Mouse (Mus musculus) heart, postnatal 0 days (tissue): ENCODE data around the gene Pdzrn3. TPM values are rescaled to one million over a fixed set of nuclear protein-coding genes. Genes with fewer than 3 reads are reported as not detected.

Experiments used
- ATAC-seq: fragments of 200-750 bp; cut with Nextera tagmentation; 2 replicates; pipeline ENCODE4 v1.8.0; 2017; ENCODE audit warnings: low read depth, moderate number of reproducible peaks, moderate library complexity; ENCODE audit not compliant: insufficient read depth
- DNase-seq: peaks from one replicate; pipeline ENCODE4 v3.0.0-alpha.2; 2016; ENCODE audit warnings: low spot score
- H3K27ac ChIP-seq: fragments of 300-500 bp; sonication (generic); 2 replicates; pipeline ENCODE4 v1.5.1; 2014; ENCODE audit warnings: low read depth, mild to moderate bottlenecking
- H3K27me3 ChIP-seq: fragments of 300-500 bp; sonication (generic); 2 replicates; pipeline ENCODE4 v1.6.1; 2014; ENCODE audit warnings: low read length, mixed read lengths; ENCODE audit not compliant: control insufficient read depth, insufficient read depth
- H3K36me3 ChIP-seq: fragments of 300-500 bp; sonication (generic); replicated peaks from 2 replicates; pipeline ENCODE4 v1.6.1; 2014; ENCODE audit warnings: low read length, mixed read lengths; ENCODE audit not compliant: control insufficient read depth, insufficient read depth
- H3K4me1 ChIP-seq: fragments of 300-500 bp; sonication (generic); 2 replicates; pipeline ENCODE4 v1.6.1; 2014; ENCODE audit warnings: antibody characterized with exemption; ENCODE audit not compliant: control insufficient read depth, insufficient read depth
- H3K4me2 ChIP-seq: fragments of 300-500 bp; sonication (generic); 2 replicates; pipeline ENCODE4 v1.6.1; 2014; ENCODE audit warnings: low read depth, mild to moderate bottlenecking, low read length, moderate library complexity
- H3K4me3 ChIP-seq: fragments of 300-500 bp; sonication (generic); 2 replicates; pipeline ENCODE4 v1.5.1; 2014; ENCODE audit warnings: low read depth, low read length
- H3K9ac ChIP-seq: fragments of 300-500 bp; sonication (generic); replicated peaks from 2 replicates; pipeline ENCODE4 v1.6.1; 2014; ENCODE audit warnings: low read depth, low read length, mixed read lengths
- H3K9me3 ChIP-seq: fragments of 300-500 bp; sonication (generic); replicated peaks from 2 replicates; pipeline ENCODE4 v1.6.1; 2016; ENCODE audit warnings: low read length; ENCODE audit not compliant: control insufficient read depth
- CTCF ChIP-seq: IDR thresholded peaks from 2 replicates; pipeline ENCODE4 v1.5.1; 2016; ENCODE audit warnings: antibody characterized with exemption, control low read depth, low read depth
- EP300 ChIP-seq: IDR thresholded peaks from 2 replicates; pipeline ENCODE4 v1.6.1; 2016; ENCODE audit warnings: antibody characterized with exemption, low read depth
- WGBS: fragments of 180-500 bp; shearing (Covaris S2); extraction: QIAGEN DNeasy Blood & Tissue Kit; methylation state at CpG from one replicate; pipeline ENCODE4 v1.1.7; 2014; 5-methylcytosine and 5-hydroxymethylcytosine counted together
- polyA plus RNA-seq: library from polyadenylated mRNA; unstranded; fragments of >200 nt; fragmentation: Nextera tagmentation; extraction: Ambion mirVana; gene quantifications from 2 replicates; pipeline ENCODE4 v1.2.1, GENCODE M21; 2015
- total RNA-seq: library from RNA; depleted of rRNA; stranded (reverse); fragments of >200 nt; gene quantifications from 2 replicates; pipeline ENCODE4 v1.2.3, GENCODE M21; 2014; ENCODE audit warnings: low replicate concordance

Gene Pdzrn3
- total and polyA plus RNA-seq, 2 experiments from 2014 or later: 12.2 to 116 TPM

DNA sequence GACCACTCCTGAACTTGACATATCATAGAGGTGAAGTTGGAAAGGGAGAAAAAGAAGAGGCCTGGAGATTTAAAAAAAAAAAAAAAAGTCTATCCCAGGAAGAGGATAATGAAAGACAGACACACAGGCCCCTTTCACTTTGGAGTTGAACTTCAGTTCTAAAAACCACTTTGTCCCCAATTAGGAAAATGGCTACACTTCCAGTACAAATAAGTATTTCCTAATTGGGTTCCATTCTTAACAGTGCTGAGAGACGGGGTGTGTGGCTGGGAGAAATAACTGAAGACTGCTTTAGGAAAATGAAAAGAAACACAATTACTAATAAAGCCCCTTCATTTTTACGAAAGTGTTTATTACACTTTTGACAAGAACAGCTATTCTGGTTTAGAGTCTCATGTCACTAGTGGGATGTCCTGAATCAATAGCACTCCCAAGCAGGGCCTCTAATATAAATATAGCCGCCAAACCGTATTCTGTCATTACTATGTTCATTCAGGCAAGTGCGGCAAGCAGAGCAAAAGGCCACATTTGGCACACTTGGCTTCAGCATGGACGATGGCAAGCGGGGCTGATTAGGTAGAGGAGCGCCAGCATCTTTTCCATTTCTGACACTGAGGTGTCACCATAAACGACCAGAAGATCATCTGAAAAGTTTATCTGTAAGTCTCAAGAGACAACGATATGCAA is 39.7 kb downstream of the Pdzrn3 start:
- Histone ChIP-seq H3K4me2 (no peak overlapping the region), H3K9me3 (no peaks in the 10 kb centered on the region), H3K9ac (no peak overlapping the region), H3K4me3 (no peak overlapping the region), H3K27ac (no peak overlapping the region), H3K36me3 (peaks cover 7% of the 10 kb centered on the region; the same call in 1 of the 2 replicates), H3K27me3 (no peaks in the 10 kb centered on the region), H3K4me1 (peaks cover 51% of the 10 kb centered on the region)
- WGBS: 69% methylated on average over 10 of the region's 10 CpGs
- DNase-seq (no peak), ATAC-seq (no peak)
- no peak for TF ChIP-seq CTCF
- no peak for TF ChIP-seq EP300

- 77% methylated on average over 10 of the region's 10 CpGs for WGBS
- H3K27me3 ChIP-seq: no peaks in the 10 kb centered on the region
- H3K4me1 ChIP-seq: peaks cover 58% of the 10 kb centered on the region
Measured at GRCm38 (mm10) chr6:101336660-101337059, 41.0 kb downstream of the Pdzrn3 start.

DNA sequence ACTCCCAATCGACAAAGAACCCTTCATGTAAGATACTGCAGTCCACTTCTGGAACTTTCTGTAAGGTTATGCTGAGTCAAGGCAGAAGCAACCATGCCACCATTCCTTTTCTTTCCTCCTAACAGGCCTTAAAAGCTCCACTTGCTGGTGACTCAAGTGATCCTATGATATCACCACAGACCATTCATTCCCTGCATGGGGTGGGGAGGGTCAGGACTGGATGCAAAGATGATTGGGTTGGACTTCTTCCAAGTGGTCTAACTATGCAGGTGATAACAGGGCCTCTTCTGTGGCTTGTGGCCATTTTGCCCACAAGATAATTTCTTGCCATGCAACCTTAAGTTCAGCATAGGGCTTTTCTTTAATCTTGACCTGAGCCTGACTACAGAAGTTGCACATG is 42.0 kb downstream of the Pdzrn3 start:
- WGBS: 77% methylated on average over 1 of the region's 1 CpGs

More at GRCm38 (mm10) chr6:101336660-101337059, 41.0 kb downstream of the Pdzrn3 start:
- no peak for DNase-seq
- H3K27ac ChIP-seq: no peak overlapping the region
- H3K36me3 ChIP-seq: peaks cover 7% of the 10 kb centered on the region; the same call in 1 of the 2 replicates
- ATAC-seq: no peak
- H3K9ac ChIP-seq: no peak overlapping the region
- TF ChIP-seq EP300: no peak
- no peak for TF ChIP-seq CTCF
- no peaks in the 10 kb centered on the region for H3K9me3 ChIP-seq
- no peak overlapping the region for H3K4me2 ChIP-seq
- H3K4me3 ChIP-seq: no peak overlapping the region

DNA sequence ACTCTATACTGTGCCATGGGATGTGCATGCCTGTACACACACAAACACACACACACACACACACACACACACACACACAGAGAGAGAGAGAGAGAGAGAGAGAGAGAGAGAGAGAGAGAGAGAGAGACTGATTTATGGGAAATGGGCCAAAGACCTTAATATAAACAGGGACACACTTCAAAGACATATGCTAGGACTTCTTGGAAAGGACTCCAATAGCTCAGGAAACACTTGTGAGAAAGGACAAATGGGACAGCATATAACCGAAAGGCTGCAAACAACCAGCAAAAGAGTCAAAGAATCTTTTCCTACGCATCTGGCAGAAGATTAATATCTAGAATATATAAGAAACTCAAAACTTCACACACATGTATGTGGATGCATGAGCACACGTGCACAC is 43.2 kb downstream of the Pdzrn3 start:
- Histone ChIP-seq H3K9me3 (no peaks in the 10 kb centered on the region), H3K9ac (no peak overlapping the region), H3K27me3 (no peaks in the 10 kb centered on the region), H3K36me3 (no peaks in the 10 kb centered on the region; the same call in 1 of the 2 replicates), H3K4me1 (peaks cover 68% of the 10 kb centered on the region), H3K4me3 (no peak overlapping the region), H3K4me2 (no peak overlapping the region), H3K27ac (no peak overlapping the region)
- 54% methylated on average over 3 of the region's 3 CpGs for WGBS
- DNase-seq (no peak), ATAC-seq (no peak)
- TF ChIP-seq CTCF (no peak), EP300 (no peak)

More for the DNA sequence above, 42.0 kb downstream of the Pdzrn3 start:
- Histone ChIP-seq H3K4me1 (peaks cover 65% of the 10 kb centered on the region), H3K4me3 (no peak overlapping the region), H3K27me3 (no peaks in the 10 kb centered on the region), H3K9ac (no peak overlapping the region), H3K36me3 (peaks cover 7% of the 10 kb centered on the region; the same call in 1 of the 2 replicates), H3K9me3 (no peaks in the 10 kb centered on the region), H3K4me2 (no peak overlapping the region), H3K27ac (no peak overlapping the region)
- TF ChIP-seq EP300: no peak
- no peak for TF ChIP-seq CTCF
- ATAC-seq (no peak), DNase-seq (no peak)

- DNase-seq (no peak), ATAC-seq (peak; percentile 43; the same call in 1 of the 2 replicates)
- no peak overlapping the region for H3K9ac ChIP-seq
- H3K4me1 ChIP-seq: peaks cover 86% of the 10 kb centered on the region
- no peak for TF ChIP-seq EP300
- no peak for TF ChIP-seq CTCF
- peak overlapping the region; percentile 78 for H3K27ac ChIP-seq
- no peak overlapping the region for H3K4me2 ChIP-seq
- WGBS: 16% methylated on average over 5 of the region's 5 CpGs
- no peaks in the 10 kb centered on the region for H3K27me3 ChIP-seq
- H3K9me3 ChIP-seq: no peaks in the 10 kb centered on the region
- no peaks in the 10 kb centered on the region; the same call in 1 of the 2 replicates for H3K36me3 ChIP-seq
- H3K4me3 ChIP-seq: no peak overlapping the region
Measured at GRCm38 (mm10) chr6:101330392-101330791, 47.3 kb downstream of the Pdzrn3 start.
